Mouse (Mus musculus): ENCODE measurements around the gene Als2. TPM values are rescaled to one million over a fixed set of nuclear protein-coding genes. Genes with fewer than 3 reads are reported as not detected.

The Als2 gene
- 23.0 and 23.1 TPM in 2 replicates for polyA plus RNA-seq (2015; fragmentation: Nextera tagmentation; extraction: Ambion mirVana)

GRCm38 (mm10) chr1:59236856-59237441 lies at the start of gene Als2:
Als2 (minus strand) TSS chr1:59237231.
- peak within 1 kb of the TSS; percentile 85 for H3K4me2 ChIP-seq (ENCODE audit: low read length)
- peak within 1 kb of the TSS; percentile 92 for H3K4me3 ChIP-seq (replicated peaks; ENCODE audit: low read length)
- under 1% methylated on average over 58 of the region's 58 CpGs for WGBS
- H3K9me3 ChIP-seq (ENCODE audit: control insufficient read depth, low read length), result no peaks in the 10 kb centered on the region
- H3K27me3 ChIP-seq (replicated peaks; ENCODE audit: control insufficient read depth, insufficient read depth, low read length), result no peaks in the 10 kb centered on the region
- peak within 1 kb of the TSS; percentile 67 for H3K27ac ChIP-seq (ENCODE audit: low read length)
- no peaks in the 10 kb centered on the region for H3K36me3 ChIP-seq (ENCODE audit: control insufficient read depth, insufficient read depth)
- H3K9ac ChIP-seq (replicated peaks; ENCODE audit: low read depth, low read length), result peak within 1 kb of the TSS; percentile 84
- ATAC-seq, result peak; percentile 98
- peaks cover 13% of the 10 kb centered on the region for H3K4me1 ChIP-seq (replicated peaks; ENCODE audit: control insufficient read depth, insufficient read depth, low read length)

GRCm38 (mm10) chr1:59286316-59286850 lies 49.4 kb upstream of the Als2 start:
- Histone ChIP-seq H3K4me3 (replicated peaks; ENCODE audit: low read length) (no peak overlapping the region), H3K4me2 (ENCODE audit: low read length) (no peak overlapping the region), H3K9me3 (ENCODE audit: control insufficient read depth, low read length) (no peaks in the 10 kb centered on the region), H3K27ac (ENCODE audit: low read length) (no peak overlapping the region), H3K36me3 (ENCODE audit: control insufficient read depth, insufficient read depth) (no peaks in the 10 kb centered on the region), H3K4me1 (replicated peaks; ENCODE audit: control insufficient read depth, insufficient read depth, low read length) (no peaks in the 10 kb centered on the region), H3K9ac (replicated peaks; ENCODE audit: low read depth, low read length) (no peak overlapping the region), H3K27me3 (replicated peaks; ENCODE audit: control insufficient read depth, insufficient read depth, low read length) (no peaks in the 10 kb centered on the region)
- no peak for ATAC-seq
- WGBS, result 80% methylated on average over 13 of the region's 13 CpGs

GRCm38 (mm10) chr1:59285880-59286279 lies 48.8 kb upstream of the Als2 start:
- Histone ChIP-seq H3K4me2 (ENCODE audit: low read length) (no peak overlapping the region), H3K36me3 (ENCODE audit: control insufficient read depth, insufficient read depth) (no peaks in the 10 kb centered on the region), H3K27ac (ENCODE audit: low read length) (no peak overlapping the region), H3K4me1 (replicated peaks; ENCODE audit: control insufficient read depth, insufficient read depth, low read length) (no peaks in the 10 kb centered on the region), H3K27me3 (replicated peaks; ENCODE audit: control insufficient read depth, insufficient read depth, low read length) (no peaks in the 10 kb centered on the region), H3K9me3 (ENCODE audit: control insufficient read depth, low read length) (no peaks in the 10 kb centered on the region), H3K4me3 (replicated peaks; ENCODE audit: low read length) (no peak overlapping the region), H3K9ac (replicated peaks; ENCODE audit: low read depth, low read length) (no peak overlapping the region)
- no peak for ATAC-seq
- WGBS, result 89% methylated on average over 5 of the region's 5 CpGs

- Histone ChIP-seq H3K27me3 (replicated peaks; ENCODE audit: control insufficient read depth, insufficient read depth, low read length) (no peaks in the 10 kb centered on the region), H3K9me3 (ENCODE audit: control insufficient read depth, low read length) (no peaks in the 10 kb centered on the region), H3K27ac (ENCODE audit: low read length) (no peak overlapping the region), H3K4me3 (replicated peaks; ENCODE audit: low read length) (no peak overlapping the region), H3K4me2 (ENCODE audit: low read length) (no peak overlapping the region), H3K9ac (replicated peaks; ENCODE audit: low read depth, low read length) (no peak overlapping the region), H3K4me1 (replicated peaks; ENCODE audit: control insufficient read depth, insufficient read depth, low read length) (no peaks in the 10 kb centered on the region), H3K36me3 (ENCODE audit: control insufficient read depth, insufficient read depth) (no peaks in the 10 kb centered on the region)
- WGBS, result 41% methylated on average over 3 of the region's 3 CpGs
- no peak for ATAC-seq
Measured at GRCm38 (mm10) chr1:59272189-59272588, 35.2 kb upstream of the Als2 start.

- Histone ChIP-seq H3K4me1 (replicated peaks; ENCODE audit: control insufficient read depth, insufficient read depth, low read length) (no peaks in the 10 kb centered on the region), H3K36me3 (ENCODE audit: control insufficient read depth, insufficient read depth) (no peaks in the 10 kb centered on the region), H3K9me3 (ENCODE audit: control insufficient read depth, low read length) (no peaks in the 10 kb centered on the region), H3K27ac (ENCODE audit: low read length) (no peak overlapping the region), H3K4me2 (ENCODE audit: low read length) (no peak overlapping the region), H3K9ac (replicated peaks; ENCODE audit: low read depth, low read length) (no peak overlapping the region), H3K4me3 (replicated peaks; ENCODE audit: low read length) (no peak overlapping the region), H3K27me3 (replicated peaks; ENCODE audit: control insufficient read depth, insufficient read depth, low read length) (no peaks in the 10 kb centered on the region)
- ATAC-seq, result peak; percentile 52; the same call in 1 of the 2 replicates
- WGBS, result 47% methylated on average over 20 of the region's 20 CpGs
Measured at GRCm38 (mm10) chr1:59269951-59270689, 33.1 kb upstream of the Als2 start.

- Histone ChIP-seq H3K9me3 (ENCODE audit: control insufficient read depth, low read length) (no peaks in the 10 kb centered on the region), H3K27me3 (replicated peaks; ENCODE audit: control insufficient read depth, insufficient read depth, low read length) (no peaks in the 10 kb centered on the region), H3K4me2 (ENCODE audit: low read length) (no peak overlapping the region), H3K27ac (ENCODE audit: low read length) (no peak overlapping the region), H3K4me1 (replicated peaks; ENCODE audit: control insufficient read depth, insufficient read depth, low read length) (no peaks in the 10 kb centered on the region), H3K4me3 (replicated peaks; ENCODE audit: low read length) (no peak overlapping the region), H3K9ac (replicated peaks; ENCODE audit: low read depth, low read length) (no peak overlapping the region), H3K36me3 (ENCODE audit: control insufficient read depth, insufficient read depth) (no peaks in the 10 kb centered on the region)
- no peak for ATAC-seq
- 90% methylated on average over 6 of the region's 6 CpGs for WGBS
Measured at GRCm38 (mm10) chr1:59269466-59269865, 32.4 kb upstream of the Als2 start.

GRCm38 (mm10) chr1:59268931-59269330 lies 31.9 kb upstream of the Als2 start:
- H3K27me3 ChIP-seq (replicated peaks; ENCODE audit: control insufficient read depth, insufficient read depth, low read length), result no peaks in the 10 kb centered on the region
- no peak for ATAC-seq
- H3K9ac ChIP-seq (replicated peaks; ENCODE audit: low read depth, low read length), result no peak overlapping the region
- H3K4me3 ChIP-seq (replicated peaks; ENCODE audit: low read length), result no peak overlapping the region
- 67% methylated on average over 8 of the region's 8 CpGs for WGBS
- H3K9me3 ChIP-seq (ENCODE audit: control insufficient read depth, low read length), result no peaks in the 10 kb centered on the region
- no peaks in the 10 kb centered on the region for H3K4me1 ChIP-seq (replicated peaks; ENCODE audit: control insufficient read depth, insufficient read depth, low read length)
- no peak overlapping the region for H3K4me2 ChIP-seq (ENCODE audit: low read length)
- no peaks in the 10 kb centered on the region for H3K36me3 ChIP-seq (ENCODE audit: control insufficient read depth, insufficient read depth)
- H3K27ac ChIP-seq (ENCODE audit: low read length), result no peak overlapping the region

- WGBS, result 25% methylated on average over 3 of the region's 3 CpGs
- Histone ChIP-seq H3K27ac (ENCODE audit: low read length) (no peak overlapping the region), H3K36me3 (ENCODE audit: control insufficient read depth, insufficient read depth) (no peaks in the 10 kb centered on the region), H3K4me3 (replicated peaks; ENCODE audit: low read length) (no peak overlapping the region), H3K4me1 (replicated peaks; ENCODE audit: control insufficient read depth, insufficient read depth, low read length) (peaks cover 6% of the 10 kb centered on the region; the same call in 1 of the 2 replicates), H3K4me2 (ENCODE audit: low read length) (no peak overlapping the region), H3K9ac (replicated peaks; ENCODE audit: low read depth, low read length) (no peak overlapping the region), H3K27me3 (replicated peaks; ENCODE audit: control insufficient read depth, insufficient read depth, low read length) (no peaks in the 10 kb centered on the region), H3K9me3 (ENCODE audit: control insufficient read depth, low read length) (no peaks in the 10 kb centered on the region)
- no peak for ATAC-seq
Measured at GRCm38 (mm10) chr1:59257736-59258135, 20.7 kb upstream of the Als2 start.

- H3K9ac ChIP-seq (replicated peaks; ENCODE audit: low read depth, low read length), result no peak within 1 kb of the TSS
- H3K36me3 ChIP-seq (ENCODE audit: control insufficient read depth, insufficient read depth), result no peaks in the 10 kb centered on the region
- H3K27ac ChIP-seq (ENCODE audit: low read length), result no peak within 1 kb of the TSS
- ATAC-seq, result no peak
- H3K27me3 ChIP-seq (replicated peaks; ENCODE audit: control insufficient read depth, insufficient read depth, low read length), result no peaks in the 10 kb centered on the region
- H3K4me3 ChIP-seq (replicated peaks; ENCODE audit: low read length), result no peak within 1 kb of the TSS
- peaks cover 6% of the 10 kb centered on the region; the same call in 1 of the 2 replicates for H3K4me1 ChIP-seq (replicated peaks; ENCODE audit: control insufficient read depth, insufficient read depth, low read length)
- no peak within 1 kb of the TSS for H3K4me2 ChIP-seq (ENCODE audit: low read length)
- 27% methylated on average over 13 of the region's 13 CpGs for WGBS
- no peaks in the 10 kb centered on the region for H3K9me3 ChIP-seq (ENCODE audit: control insufficient read depth, low read length)
Measured at GRCm38 (mm10) chr1:59256751-59257231, 19.8 kb upstream of the Als2 start, which contains the start of gene Cdk15. Cdk15 (plus strand) TSS chr1:59256906.
